Mouse (Mus musculus) brown adipose tissue, adult 24 weeks (tissue): ENCODE measurements around the gene Ctnnd2. TPM values are rescaled to one million over a fixed set of nuclear protein-coding genes. Genes with fewer than 3 reads are reported as not detected.
A peak's percentile ranks its signal among the peaks of the same experiment; 100 is the strongest.
"Not testable (repeated sequence)": the region's sequence is repeated elsewhere in the genome, so short reads cannot be mapped to it uniquely, and the experiment has no call there.

ENCODE experiments used
- H3K27ac ChIP-seq: fragments of 200-500 bp; replicated peaks from 2 replicates; pipeline ENCODE4 v1.5.1; 2012; ENCODE audit warnings: low read depth, mild to moderate bottlenecking, low read length
- H3K4me1 ChIP-seq: fragments of 200-500 bp; 2 replicates; pipeline ENCODE4 v1.6.1; 2012; ENCODE audit warnings: low read length, mixed read lengths; ENCODE audit not compliant: control insufficient read depth, insufficient read depth, insufficient read length
- H3K4me3 ChIP-seq: fragments of 200-500 bp; 2 replicates; pipeline ENCODE4 v1.5.1; 2012; ENCODE audit warnings: low read depth, mild to moderate bottlenecking, low read length, moderate library complexity; ENCODE audit not compliant: insufficient read depth
- polyA plus RNA-seq: library from polyadenylated mRNA; stranded (reverse); fragments of >200 nt; gene quantifications from 2 replicates; pipeline ENCODE4 v1.2.4, GENCODE M21; 2012; ENCODE audit not compliant: missing spikeins, insufficient read depth, insufficient read length

Ctnnd2 gene
- polyA plus RNA-seq, result not detected in 2 replicates

DNA sequence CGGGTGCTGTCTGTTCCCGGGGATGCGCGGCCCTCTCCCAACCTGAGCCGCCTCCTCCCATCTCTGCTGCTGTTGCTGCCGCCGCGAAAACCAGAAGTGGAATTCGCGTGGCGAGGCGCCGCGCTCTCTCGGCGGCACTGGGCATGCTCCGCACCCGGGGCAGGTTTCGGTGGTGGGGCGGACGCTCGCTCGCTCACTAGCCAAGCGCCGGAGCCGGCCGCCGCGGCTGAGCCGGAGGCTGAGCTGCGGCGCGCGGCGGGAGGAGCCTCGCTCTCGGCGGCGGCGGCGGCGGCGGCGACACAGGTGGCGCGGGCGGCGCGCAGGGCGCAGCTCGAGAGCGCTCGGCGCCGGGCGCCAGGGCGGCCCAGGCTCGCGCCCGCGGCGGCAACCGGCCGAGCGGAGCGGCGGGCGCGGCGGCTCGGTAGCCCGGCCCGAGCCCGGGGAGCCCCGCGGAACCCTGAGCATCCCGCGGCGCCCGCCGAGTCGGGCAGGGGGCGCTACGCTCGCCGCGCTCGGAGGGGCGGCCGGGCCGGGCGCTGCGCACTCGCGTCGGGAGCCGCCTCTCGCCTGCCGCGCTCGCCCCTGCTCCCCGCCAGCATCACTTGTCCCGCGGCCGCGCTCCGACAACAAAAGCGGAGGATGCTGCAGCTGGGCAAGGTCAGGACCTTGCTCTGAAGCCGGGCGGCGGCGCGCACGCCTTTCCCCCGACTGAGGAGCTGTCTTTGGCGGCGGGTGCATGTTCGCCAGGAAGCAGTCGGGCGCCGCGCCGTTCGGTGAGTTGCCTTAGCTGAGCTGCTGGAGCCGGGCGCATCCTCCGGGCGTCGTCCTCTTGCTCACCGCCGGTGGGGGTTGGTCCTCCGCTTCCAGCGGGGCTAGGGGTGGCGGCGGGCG lies at the start of gene Ctnnd2:
Ctnnd2 (plus strand) TSS at position 203 of the 891 bp plus-strand sequence.
- H3K4me3 ChIP-seq, result peak within 1 kb of the TSS; percentile 10; the same call in 1 of the 2 replicates

DNA sequence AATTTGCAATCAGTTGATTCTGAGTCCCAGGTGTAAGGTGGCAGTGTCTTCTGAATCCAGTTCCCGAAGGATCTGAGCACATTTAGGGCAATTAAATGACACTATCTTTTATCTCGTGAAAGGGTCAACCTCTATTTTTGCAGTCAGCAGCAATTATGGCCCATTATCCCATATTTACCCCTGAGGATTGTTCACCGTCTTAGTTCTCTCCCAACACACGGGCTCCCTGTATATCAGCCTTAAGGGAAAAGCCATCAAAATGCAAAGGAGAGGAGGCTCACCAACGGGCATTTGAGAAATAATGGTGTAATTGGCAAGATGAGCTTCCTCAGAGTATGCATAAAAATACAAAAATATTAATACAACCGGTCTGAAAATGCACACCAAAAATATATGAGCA lies 41.7 kb upstream of the Ctnnd2 start:
- Histone ChIP-seq H3K4me3 (no peak overlapping the region), H3K4me1 (no peaks in the 10 kb centered on the region), H3K27ac (no peak overlapping the region)

More for the DNA sequence above, at the start of gene Ctnnd2:
- no peaks in the 10 kb centered on the region for H3K4me1 ChIP-seq
- H3K27ac ChIP-seq, result no peak within 1 kb of the TSS

DNA sequence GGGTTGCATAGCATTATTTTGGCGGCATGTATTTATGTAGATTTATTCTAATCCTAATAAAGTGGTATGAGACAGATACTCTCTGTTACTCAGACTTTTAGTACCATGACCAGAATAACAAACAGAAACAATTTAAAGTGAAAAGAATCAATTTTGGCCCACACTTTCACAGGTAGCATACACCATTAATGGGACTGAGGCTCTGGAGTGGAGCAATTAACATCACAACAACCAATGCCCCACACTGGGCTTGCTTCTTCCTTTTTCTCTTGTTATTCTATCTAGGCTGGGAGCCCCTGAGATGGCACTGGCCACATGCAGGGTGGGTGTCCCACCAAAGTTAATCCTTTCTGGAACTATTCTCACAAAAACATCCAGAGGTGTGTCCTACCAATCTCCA lies 32.8 kb upstream of the Ctnnd2 start:
- not testable (repeated sequence) for H3K27ac ChIP-seq, H3K4me1 ChIP-seq, H3K4me3 ChIP-seq

DNA sequence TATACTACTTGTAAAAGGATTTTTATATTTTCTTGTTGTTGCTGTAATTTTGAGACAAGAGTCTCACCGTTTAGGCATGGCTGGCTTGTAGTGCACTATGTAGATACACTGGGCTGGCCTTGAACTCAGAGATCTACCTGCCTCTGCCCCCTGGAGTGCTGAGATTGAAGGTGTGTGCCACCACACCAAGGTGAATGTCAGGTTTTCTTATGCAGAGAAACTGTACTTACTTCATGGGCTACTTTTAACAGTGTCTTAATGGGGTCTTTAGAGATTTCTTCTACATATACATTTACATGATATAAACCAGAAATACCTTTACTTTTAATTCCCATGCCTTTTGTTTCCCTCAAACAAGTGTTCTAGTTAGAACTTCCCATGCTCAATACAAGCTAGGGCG lies 27.0 kb upstream of the Ctnnd2 start:
- Histone ChIP-seq H3K4me3 (no peak overlapping the region), H3K27ac (no peak overlapping the region), H3K4me1 (no peaks in the 10 kb centered on the region)

DNA sequence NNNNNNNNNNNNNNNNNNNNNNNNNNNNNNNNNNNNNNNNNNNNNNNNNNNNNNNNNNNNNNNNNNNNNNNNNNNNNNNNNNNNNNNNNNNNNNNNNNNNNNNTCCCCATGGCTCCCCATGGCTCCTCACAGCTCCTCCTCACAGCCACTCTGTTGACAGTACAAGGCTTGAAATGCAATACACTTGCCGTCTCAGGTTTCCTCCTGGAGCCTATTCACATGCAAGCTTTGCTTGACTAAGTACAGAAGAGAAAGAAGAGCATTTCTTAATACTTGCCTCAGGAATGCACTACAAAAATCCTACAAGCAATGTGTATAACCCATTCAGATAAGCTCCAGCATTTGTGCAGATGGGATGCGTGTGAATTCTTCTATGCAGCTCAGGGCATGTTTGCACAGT lies 20.2 kb upstream of the Ctnnd2 start:
- Histone ChIP-seq H3K27ac (no peak overlapping the region), H3K4me3 (no peak overlapping the region), H3K4me1 (no peaks in the 10 kb centered on the region)

DNA sequence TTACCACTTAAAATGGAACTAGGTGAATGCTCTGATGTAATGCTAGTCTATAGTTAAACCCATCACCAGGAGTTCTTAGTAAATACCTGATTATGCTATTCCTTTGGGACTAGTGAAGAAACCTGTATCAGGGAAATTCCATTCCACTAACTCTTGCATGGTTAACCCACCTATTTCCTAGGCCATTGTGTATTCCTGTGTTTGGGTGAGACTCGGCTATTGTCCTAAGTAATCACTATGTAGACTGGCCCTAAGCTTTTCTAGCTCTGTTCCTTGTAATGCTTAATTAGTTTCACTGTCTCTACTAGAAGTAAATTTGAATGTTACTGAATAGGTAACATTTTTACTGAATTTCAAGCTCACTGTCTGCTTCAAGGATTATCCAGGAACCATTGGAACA lies 14.4 kb upstream of the Ctnnd2 start:
- Histone ChIP-seq H3K4me3 (no peak overlapping the region), H3K27ac (no peak overlapping the region), H3K4me1 (no peaks in the 10 kb centered on the region)

DNA sequence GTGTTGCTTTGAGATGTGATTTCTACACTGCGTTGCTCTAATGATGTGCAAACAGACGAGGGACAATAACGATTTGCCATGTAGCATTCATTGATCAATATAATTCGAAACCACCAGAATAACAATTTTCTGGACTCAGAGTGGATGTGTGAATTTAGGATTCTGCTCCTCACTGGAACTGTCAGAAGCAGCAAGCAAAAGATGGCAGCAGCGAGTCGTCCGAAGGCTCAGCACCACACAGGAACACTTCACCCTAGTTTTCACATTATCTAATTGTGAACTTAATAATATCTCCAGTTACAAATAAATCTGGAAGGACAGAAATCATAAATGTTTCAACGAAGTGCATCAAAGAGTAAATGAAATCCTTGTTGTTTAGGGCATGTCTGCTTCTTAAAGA lies 2.4 kb upstream of the Ctnnd2 start:
- Histone ChIP-seq H3K4me3 (no peak overlapping the region), H3K27ac (no peak overlapping the region), H3K4me1 (no peaks in the 10 kb centered on the region)

DNA sequence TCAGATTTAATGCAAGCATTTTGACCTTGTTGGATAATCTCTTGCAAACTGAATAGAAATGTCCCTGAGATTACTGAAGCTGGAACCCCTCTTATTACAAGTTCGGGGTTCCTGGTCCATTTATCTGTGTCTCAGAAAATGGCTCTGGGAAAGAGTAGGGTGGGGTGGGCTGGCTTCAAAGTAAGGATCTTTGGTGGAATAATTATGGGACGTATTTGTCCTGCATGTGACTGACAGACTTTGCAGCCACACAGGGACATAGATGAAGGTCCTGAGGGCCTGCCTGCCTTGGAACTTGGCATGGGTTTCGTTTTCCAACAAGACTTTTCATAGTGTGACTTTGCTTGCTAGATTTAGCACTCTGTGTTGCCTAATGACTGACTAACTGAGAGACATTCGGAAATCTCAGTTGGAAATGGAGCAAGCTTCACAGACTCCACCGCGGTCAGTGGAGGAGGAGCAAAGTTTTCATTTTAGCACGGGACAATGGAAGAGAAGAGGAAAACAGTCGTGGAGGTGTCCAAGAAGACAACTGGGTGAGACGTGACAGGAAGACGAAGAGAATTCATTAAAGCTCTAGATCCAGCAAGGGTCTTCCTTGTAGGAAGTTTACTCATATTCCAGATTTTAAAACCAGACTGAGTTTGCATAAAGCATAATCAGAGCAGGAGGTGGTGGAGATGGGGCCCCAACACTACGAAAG lies 749 bp upstream of the Ctnnd2 start:
- Histone ChIP-seq H3K4me1 (no peaks in the 10 kb centered on the region), H3K4me3 (no peak overlapping the region), H3K27ac (no peak overlapping the region)

DNA sequence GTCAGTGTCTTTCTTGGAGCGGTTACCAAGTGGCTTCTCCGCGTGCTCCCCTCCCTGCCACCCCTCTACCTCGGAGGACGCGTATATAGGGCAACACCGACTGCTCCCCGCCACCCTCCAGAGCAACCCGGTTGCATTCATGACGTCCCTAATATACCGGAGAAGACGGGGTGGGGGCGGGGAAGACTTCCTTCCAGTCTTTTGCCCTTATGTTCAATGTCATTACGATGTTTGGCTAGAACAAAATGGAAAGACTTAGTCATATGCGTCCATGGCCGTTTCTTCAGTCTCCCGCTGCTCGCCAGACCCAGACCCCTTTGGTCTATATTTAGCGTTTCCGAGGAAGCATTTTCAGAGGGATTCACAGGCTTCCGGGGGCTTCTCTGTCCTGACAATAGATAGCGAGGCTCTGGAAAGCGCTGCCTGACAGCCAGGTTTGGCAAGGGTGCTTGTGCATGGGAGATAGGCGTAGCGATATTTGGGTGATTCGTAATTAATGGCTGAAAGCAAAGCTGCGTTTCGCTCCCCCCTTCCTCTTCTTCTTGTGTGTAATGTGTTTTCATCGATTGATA lies 1.1 kb downstream of the Ctnnd2 start:
- H3K4me3 ChIP-seq, result no peak overlapping the region
- no peak overlapping the region for H3K27ac ChIP-seq
- H3K4me1 ChIP-seq, result no peaks in the 10 kb centered on the region

DNA sequence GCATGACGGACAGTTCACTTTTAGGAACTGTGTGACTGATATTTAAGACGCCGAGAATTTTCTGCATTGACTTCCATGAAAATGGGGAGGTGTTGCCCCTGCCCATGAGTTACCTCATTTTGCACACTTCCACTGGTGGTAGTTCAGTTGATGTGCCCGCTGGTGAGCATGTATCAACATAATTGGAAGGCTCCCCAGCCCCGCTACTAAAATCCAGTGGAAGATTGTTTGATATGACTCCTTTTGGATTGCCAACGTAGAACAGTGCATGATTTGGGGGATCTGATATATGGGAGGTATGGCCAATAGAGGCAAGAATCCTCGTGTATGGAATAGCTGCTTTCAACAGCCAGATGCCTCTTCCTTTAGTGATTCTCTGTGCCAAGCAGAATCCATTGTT lies 1.9 kb downstream of the Ctnnd2 start:
- H3K27ac ChIP-seq, result no peak overlapping the region
- no peak overlapping the region for H3K4me3 ChIP-seq
- no peaks in the 10 kb centered on the region for H3K4me1 ChIP-seq

DNA sequence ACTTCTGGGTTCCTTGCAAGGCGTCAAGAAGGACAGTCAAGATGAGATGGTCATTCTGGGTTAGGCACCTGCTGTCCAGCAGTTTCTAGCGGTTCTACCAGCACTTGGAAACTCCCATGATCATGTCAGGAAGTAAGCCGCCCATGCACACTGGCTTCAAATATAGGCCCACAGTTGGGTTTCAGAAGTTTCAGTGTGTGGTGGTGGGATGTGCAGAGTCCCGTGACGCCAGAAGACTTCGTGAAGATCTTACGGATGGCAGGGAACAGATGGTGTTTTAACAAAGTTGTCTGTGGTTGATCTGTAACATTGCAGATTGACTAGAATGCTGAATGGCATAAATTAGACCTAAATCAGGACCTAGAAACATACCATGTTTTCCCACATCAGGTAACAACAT lies 11.6 kb downstream of the Ctnnd2 start:
- H3K27ac ChIP-seq, result no peak overlapping the region
- H3K4me3 ChIP-seq, result no peak overlapping the region
- H3K4me1 ChIP-seq, result no peaks in the 10 kb centered on the region

DNA sequence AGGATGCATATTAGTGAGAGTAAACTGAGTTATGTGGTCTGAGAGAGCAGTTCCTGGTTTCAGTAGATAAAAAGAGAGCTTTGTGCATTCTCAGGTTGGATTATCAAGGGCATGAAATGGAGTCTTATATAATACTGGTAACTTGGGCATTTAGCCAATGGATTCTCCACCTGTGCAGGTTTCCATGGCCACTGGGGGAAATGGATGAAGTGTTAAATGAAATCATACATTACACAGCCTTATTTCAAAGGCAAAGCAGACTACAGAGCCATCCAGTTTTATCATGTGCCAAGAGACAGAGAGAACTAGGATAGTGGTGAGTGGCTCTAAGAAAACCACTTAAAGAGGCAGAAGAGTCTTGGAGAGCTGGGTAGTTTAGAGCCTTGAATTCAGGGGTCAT lies 18.5 kb downstream of the Ctnnd2 start:
- H3K4me1 ChIP-seq, result no peaks in the 10 kb centered on the region
- H3K27ac ChIP-seq, result no peak overlapping the region
- H3K4me3 ChIP-seq, result no peak overlapping the region

DNA sequence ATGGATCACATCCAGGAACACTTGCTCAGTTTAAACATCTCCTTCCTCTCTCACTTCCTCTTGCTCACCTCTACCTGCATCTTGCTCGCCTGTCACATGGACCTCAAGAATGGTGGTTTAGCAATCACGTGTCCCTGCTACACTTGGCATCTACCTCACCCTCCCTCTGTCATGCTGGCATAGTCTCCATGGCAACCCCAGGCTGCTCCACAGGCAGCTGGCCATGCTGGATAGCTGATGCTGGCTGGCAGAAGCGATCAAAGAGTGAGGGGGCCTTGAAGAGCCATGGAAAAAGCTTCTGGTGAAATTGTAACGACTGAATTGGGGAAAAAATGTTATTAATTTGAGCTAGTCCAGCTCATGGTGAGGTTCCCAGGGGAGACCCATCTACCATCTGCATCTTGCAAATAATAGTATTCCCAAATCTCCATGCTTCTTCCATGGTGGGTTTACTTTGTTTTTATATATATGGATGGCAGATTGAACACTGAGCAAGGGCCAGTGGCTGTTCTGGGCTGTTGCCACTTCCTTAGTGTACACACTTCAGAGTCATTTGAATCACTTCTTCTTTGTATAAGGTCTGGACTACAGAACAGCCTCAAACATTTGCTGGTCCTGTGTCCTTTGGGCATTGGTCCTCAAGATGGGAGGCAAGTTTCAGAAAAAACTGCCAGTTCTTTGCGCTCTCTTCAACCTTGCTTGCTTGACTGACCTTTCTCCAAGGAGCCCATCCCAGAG lies 19.7 kb downstream of the Ctnnd2 start:
- H3K4me3 ChIP-seq, result no peak overlapping the region
- H3K27ac ChIP-seq, result no peak overlapping the region
- H3K4me1 ChIP-seq, result no peaks in the 10 kb centered on the region

DNA sequence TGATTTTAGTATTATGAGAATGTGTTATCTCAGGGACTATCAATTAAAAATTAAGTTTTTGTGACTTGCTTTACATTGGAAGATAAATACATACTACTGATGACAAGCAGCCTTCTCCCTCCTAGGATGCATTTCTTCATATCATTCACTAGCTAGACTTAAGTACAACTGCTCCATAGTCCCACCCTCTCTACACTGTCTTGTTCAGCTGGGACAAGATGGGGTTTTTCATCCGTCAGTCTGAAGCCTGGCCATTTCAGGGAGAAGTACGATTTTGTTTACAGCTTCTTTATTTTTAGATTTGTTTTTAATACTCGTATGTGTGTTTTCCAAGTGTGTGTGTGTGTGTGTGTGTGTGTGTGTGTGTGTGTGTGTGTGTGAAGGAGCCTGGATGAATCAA lies 26.0 kb downstream of the Ctnnd2 start:
- Histone ChIP-seq H3K4me3 (no peak overlapping the region), H3K4me1 (no peaks in the 10 kb centered on the region), H3K27ac (no peak overlapping the region)

DNA sequence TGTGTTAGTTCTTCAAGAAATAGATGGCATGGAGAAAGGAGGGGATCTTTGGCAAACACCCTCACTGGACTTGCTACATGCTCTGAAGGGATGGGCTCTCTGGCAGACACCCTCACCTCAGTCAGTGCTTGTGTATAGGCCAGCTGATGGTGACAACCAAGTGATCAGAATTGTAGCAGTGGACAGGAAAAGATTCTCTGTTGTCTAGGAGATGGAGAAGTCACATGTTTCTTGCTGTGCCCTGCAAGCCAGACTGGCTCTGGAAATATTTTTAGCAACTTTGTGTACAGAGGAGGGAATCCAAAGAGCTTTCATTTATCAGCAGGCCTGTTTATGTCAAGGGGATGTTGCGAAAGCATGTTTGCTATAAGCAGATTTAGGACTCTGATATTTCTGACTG lies 27.4 kb downstream of the Ctnnd2 start:
- Histone ChIP-seq H3K4me1 (no peaks in the 10 kb centered on the region), H3K27ac (no peak overlapping the region), H3K4me3 (no peak overlapping the region)
